Mouse (Mus musculus) hindbrain, embryonic 12.5 days (tissue): ENCODE measurements around the gene Tgm5. TPM values are rescaled to one million over a fixed set of nuclear protein-coding genes. Genes with fewer than 3 reads are reported as not detected.
"Not testable (repeated sequence)": the region's sequence is repeated elsewhere in the genome, so short reads cannot be mapped to it uniquely, and the experiment has no call there.

Source experiments
- ATAC-seq: fragments of 200-750 bp; cut with Nextera tagmentation; 2 replicates; pipeline ENCODE4 v1.8.0; 2017; ENCODE audit warnings: moderate TSS enrichment; ENCODE audit not compliant: low FRiP score
- H3K27ac ChIP-seq: fragments of 300-500 bp; sonication (generic); 2 replicates; pipeline ENCODE4 v1.5.1; 2016; ENCODE audit warnings: mild to moderate bottlenecking
- H3K27me3 ChIP-seq: fragments of 300-500 bp; sonication (generic); 2 replicates; pipeline ENCODE4 v1.6.1; 2016; ENCODE audit warnings: mild to moderate bottlenecking
- H3K36me3 ChIP-seq: fragments of 300-500 bp; sonication (generic); 2 replicates; pipeline ENCODE4 v1.6.1; 2016; ENCODE audit warnings: mild to moderate bottlenecking
- H3K4me1 ChIP-seq: fragments of 300-500 bp; sonication (generic); 2 replicates; pipeline ENCODE4 v1.6.1; 2016
- H3K4me2 ChIP-seq: fragments of 300-500 bp; sonication (generic); replicated peaks from 2 replicates; pipeline ENCODE4 v1.6.1; 2016; ENCODE audit warnings: mild to moderate bottlenecking
- H3K4me3 ChIP-seq: fragments of 300-500 bp; sonication (generic); 2 replicates; pipeline ENCODE4 v1.5.1; 2016; ENCODE audit warnings: mild to moderate bottlenecking
- H3K9ac ChIP-seq: fragments of 300-500 bp; sonication (generic); 2 replicates; pipeline ENCODE4 v1.6.1; 2016; ENCODE audit warnings: mild to moderate bottlenecking, moderate library complexity
- H3K9me3 ChIP-seq: fragments of 300-500 bp; sonication (generic); replicated peaks from 2 replicates; pipeline ENCODE4 v1.6.1; 2016; ENCODE audit warnings: mild to moderate bottlenecking
- WGBS: fragments of 180-500 bp; shearing (Covaris S2); methylation state at CpG from one replicate; pipeline ENCODE4 v1.1.7; 2016; 5-methylcytosine and 5-hydroxymethylcytosine counted together
- polyA plus RNA-seq: library from polyadenylated mRNA; unstranded; fragments of >200 nt; fragmentation: Nextera tagmentation; extraction: Ambion mirVana; gene quantifications from 2 replicates; pipeline ENCODE4 v1.2.1, GENCODE M21; 2016

Gene Tgm5
- polyA plus RNA-seq, 1 experiment from 2014 or later: not detected

DNA sequence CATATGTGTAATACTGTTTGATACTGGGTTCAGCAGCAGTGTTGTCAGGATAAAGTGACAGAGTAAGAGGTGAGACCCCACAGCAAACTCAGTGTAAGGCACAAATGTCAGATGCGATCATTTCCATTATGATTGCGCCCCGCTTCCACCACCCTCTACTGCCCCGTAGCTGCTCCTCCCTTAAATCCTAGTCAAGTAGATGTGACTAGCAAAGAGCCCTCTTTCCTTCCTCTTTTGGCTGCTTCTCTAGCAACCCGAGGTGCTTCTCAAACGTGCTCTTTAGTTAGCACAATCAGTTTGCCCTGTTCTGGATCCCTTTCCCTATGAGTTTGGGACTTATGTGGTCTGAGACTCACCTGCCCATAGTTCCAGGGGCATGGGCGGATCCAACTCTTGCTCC lies 10.9 kb downstream of the Tgm5 start:
- H3K9me3 ChIP-seq: no peaks in the 10 kb centered on the region
- H3K36me3 ChIP-seq: no peaks in the 10 kb centered on the region
- H3K4me3 ChIP-seq: no peak overlapping the region
- H3K27ac ChIP-seq: no peak overlapping the region
- WGBS: 87% methylated on average over 7 of the region's 7 CpGs
- no peak overlapping the region for H3K9ac ChIP-seq
- H3K27me3 ChIP-seq: no peaks in the 10 kb centered on the region
- no peak for ATAC-seq
- no peaks in the 10 kb centered on the region for H3K4me1 ChIP-seq
- H3K4me2 ChIP-seq: no peak overlapping the region

DNA sequence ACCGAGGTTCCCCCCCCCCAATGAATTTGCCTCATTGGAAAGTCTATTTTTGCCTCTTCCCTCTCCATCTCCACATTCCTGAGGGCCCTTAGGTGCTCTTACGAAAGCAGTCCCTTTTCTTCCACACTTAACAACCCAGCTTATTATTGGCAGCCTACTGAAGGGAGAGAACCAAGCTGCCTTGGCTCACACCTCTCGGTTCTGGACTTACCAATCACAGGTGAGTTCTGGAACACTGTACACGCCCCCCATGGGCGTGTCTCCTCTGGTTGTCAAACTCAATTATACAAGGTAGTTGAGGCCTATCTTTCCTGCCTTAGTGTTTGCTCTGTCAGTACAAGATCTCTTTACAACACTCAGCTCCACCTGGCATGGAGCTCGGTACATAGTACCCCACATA lies 13.8 kb downstream of the Tgm5 start:
- Histone ChIP-seq H3K4me2 (no peak overlapping the region), H3K36me3 (no peaks in the 10 kb centered on the region), H3K27ac (no peak overlapping the region), H3K4me3 (no peak overlapping the region), H3K9me3 (no peaks in the 10 kb centered on the region), H3K9ac (no peak overlapping the region), H3K27me3 (no peaks in the 10 kb centered on the region), H3K4me1 (no peaks in the 10 kb centered on the region)
- WGBS: 77% methylated on average over 6 of the region's 6 CpGs
- no peak for ATAC-seq

DNA sequence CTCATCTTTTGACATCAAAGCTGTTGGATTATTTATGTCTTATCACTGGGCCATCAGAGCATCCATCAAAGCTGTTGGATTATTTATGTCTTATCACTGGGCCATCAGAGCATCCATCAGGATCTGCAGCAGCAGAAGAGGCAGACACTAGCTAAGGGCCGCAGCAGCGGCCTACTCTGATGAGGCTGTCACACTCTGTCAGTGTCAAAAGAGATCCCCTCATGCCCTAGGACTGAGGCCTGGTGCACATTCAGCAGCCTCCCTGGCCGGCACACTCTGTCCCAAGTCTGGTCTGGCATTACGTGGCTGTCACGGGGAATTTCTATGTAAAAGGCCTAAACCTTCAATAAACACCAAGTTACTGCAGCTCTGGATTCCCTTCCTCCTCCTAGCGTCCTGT lies 16.1 kb downstream of the Tgm5 start:
- Histone ChIP-seq H3K9ac (no peak overlapping the region), H3K27me3 (no peaks in the 10 kb centered on the region), H3K36me3 (no peaks in the 10 kb centered on the region), H3K4me2 (no peak overlapping the region), H3K9me3 (no peaks in the 10 kb centered on the region), H3K4me3 (no peak overlapping the region), H3K4me1 (no peaks in the 10 kb centered on the region), H3K27ac (no peak overlapping the region)
- 58% methylated on average over 6 of the region's 6 CpGs for WGBS
- ATAC-seq: no peak

DNA sequence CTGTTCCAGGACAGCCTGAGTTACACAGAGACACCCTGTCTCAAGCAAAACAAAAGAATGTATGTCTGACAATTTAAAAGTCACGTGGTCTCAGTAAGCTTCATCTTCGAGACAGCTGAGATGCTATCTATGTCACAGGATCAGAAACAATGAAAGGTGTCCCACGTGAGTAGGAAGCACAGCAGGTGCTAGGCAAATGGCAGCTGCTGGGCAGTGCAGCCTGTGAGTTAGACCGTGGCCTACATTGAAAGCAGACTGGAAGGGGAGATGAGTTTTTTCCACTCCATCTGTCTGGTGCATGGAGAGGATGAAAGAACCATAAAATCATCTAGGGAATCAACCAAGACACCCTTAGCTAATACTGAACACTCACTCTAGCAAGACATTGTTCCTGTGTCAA lies 18.5 kb downstream of the Tgm5 start:
- no peak for ATAC-seq
- H3K4me3 ChIP-seq: no peak overlapping the region
- no peaks in the 10 kb centered on the region for H3K27me3 ChIP-seq
- H3K9ac ChIP-seq: no peak overlapping the region
- H3K4me2 ChIP-seq: no peak overlapping the region
- H3K4me1 ChIP-seq: no peaks in the 10 kb centered on the region
- no peak overlapping the region for H3K27ac ChIP-seq
- H3K9me3 ChIP-seq: no peaks in the 10 kb centered on the region
- WGBS: 58% methylated on average over 4 of the region's 4 CpGs
- H3K36me3 ChIP-seq: no peaks in the 10 kb centered on the region

DNA sequence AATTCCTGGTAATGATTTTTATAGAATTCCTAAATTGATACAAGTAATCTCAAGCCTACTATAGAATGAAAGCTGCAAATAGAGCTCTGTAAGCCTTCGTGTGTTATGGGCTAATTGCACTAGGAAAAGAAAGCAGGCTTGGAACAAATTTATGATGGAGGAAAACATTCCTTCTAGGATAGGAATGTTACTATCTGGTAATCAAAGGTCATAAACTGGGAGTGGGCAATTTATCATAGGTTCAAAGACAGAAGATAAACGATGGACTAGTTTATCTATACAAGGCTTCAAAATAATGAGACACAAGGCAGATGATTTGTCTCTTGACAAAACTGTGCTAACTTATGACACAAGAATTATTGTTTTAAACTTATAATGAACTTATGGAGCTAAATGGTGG lies 24.3 kb downstream of the Tgm5 start:
- H3K9ac ChIP-seq: no peak overlapping the region
- no peaks in the 10 kb centered on the region for H3K36me3 ChIP-seq
- H3K27ac ChIP-seq: no peak overlapping the region
- no peak overlapping the region for H3K4me3 ChIP-seq
- H3K27me3 ChIP-seq: no peaks in the 10 kb centered on the region
- no peaks in the 10 kb centered on the region for H3K9me3 ChIP-seq
- WGBS: 86% methylated on average over 2 of the region's 2 CpGs
- no peaks in the 10 kb centered on the region for H3K4me1 ChIP-seq
- no peak overlapping the region for H3K4me2 ChIP-seq
- no peak for ATAC-seq

DNA sequence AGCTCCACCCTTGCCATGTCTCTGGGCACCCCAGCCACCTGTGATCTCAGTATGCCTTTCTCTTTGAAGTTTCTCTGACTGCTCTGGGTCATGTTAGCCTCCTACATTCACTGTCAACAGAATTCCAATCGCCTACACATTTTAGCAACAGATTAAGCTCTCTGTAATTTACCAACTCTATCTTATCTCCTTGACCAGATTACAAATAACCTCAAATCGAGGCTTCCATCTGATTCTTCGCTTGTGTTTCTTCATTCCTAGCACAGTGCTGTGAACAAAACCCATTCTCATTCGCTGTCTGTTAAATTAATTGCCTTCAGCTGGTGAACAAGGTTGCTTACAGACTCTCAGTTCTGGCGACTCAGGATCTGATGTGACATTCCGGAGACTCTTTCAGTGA lies 27.6 kb downstream of the Tgm5 start:
- Histone ChIP-seq H3K27me3 (no peaks in the 10 kb centered on the region), H3K4me1 (no peaks in the 10 kb centered on the region)
- no peak for ATAC-seq

DNA sequence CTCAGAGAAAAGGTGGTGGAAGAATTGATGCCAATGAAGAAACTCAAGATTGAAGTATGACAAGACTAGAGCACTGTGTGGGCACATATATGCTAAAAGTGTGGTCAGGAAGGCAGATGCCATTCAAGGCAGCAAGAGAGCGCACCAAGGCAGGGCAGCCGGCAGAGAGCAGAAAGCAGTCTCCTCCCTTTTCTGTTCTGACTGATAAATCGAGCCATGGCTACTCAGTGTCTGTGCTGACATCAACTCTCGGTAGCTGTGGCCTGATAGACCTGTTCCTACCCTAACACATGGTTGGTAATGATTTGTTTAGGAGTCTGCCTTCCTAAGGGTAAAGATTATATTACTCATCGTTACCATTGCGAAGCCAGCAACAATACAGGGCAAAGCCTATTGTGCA lies 29.7 kb downstream of the Tgm5 start:
- 87% methylated on average over 6 of the region's 6 CpGs for WGBS
- ATAC-seq: no peak

More for the DNA sequence above, 27.6 kb downstream of the Tgm5 start:
- no peaks in the 10 kb centered on the region for H3K36me3 ChIP-seq
- H3K4me2 ChIP-seq: no peak overlapping the region
- no peak overlapping the region for H3K9ac ChIP-seq
- WGBS: 76% methylated on average over 6 of the region's 6 CpGs
- no peak overlapping the region for H3K4me3 ChIP-seq
- H3K27ac ChIP-seq: no peak overlapping the region
- H3K9me3 ChIP-seq: no peaks in the 10 kb centered on the region

DNA sequence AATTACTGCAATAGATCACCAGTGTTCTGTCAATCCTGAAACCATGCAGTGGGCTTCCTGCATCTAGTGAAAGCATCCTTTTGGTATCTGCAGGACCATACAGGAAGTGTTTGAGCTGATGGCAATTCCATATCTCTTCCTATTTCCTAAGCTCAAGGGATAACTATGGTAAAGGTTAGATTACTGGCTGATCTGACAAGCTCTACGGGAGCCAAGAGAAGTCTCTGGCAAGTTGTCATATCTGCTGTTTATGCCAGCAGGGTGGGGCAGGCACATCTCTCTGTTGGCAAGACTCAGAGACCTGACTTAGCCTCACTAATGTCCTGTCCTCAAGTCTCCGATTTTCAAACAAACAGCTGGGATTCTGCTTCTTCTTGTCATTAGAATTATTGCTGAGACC lies 31.6 kb downstream of the Tgm5 start:
- WGBS: 84% methylated on average over 2 of the region's 2 CpGs
- no peaks in the 10 kb centered on the region for H3K9me3 ChIP-seq

More for the DNA sequence above, 29.7 kb downstream of the Tgm5 start:
- Histone ChIP-seq H3K9me3 (no peaks in the 10 kb centered on the region), H3K27ac (no peak overlapping the region), H3K36me3 (no peaks in the 10 kb centered on the region), H3K27me3 (no peaks in the 10 kb centered on the region), H3K4me2 (no peak overlapping the region), H3K4me3 (no peak overlapping the region), H3K9ac (no peak overlapping the region), H3K4me1 (no peaks in the 10 kb centered on the region)

DNA sequence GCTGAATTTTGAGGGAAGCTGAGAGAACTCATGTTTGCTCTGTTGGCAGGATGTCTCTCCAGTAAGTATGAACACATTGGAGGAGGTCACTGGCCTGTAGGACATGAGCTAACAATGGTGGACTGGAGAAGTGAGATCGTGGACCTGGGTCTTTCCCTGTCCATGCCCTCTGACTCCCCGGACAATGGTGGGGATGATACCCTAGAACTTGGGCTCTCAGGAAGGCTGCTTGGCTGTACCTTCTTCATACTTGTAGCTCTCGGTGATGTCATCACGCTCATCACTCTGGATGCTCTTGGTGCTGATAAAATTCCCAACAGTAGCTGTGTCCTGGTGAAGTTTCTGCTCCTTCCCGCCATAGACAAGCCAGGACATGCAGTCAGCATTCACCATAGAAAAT lies 33.5 kb downstream of the Tgm5 start:
- no peaks in the 10 kb centered on the region for H3K36me3 ChIP-seq
- H3K27ac ChIP-seq: no peak overlapping the region
- H3K4me3 ChIP-seq: no peak overlapping the region
- H3K4me1 ChIP-seq: no peaks in the 10 kb centered on the region
- H3K9me3 ChIP-seq: no peaks in the 10 kb centered on the region
- no peak overlapping the region for H3K9ac ChIP-seq
- 90% methylated on average over 5 of the region's 5 CpGs for WGBS
- ATAC-seq: no peak
- no peak overlapping the region for H3K4me2 ChIP-seq
- H3K27me3 ChIP-seq: no peaks in the 10 kb centered on the region

More for the DNA sequence above, 31.6 kb downstream of the Tgm5 start:
- no peaks in the 10 kb centered on the region for H3K4me1 ChIP-seq
- H3K36me3 ChIP-seq: no peaks in the 10 kb centered on the region
- H3K9ac ChIP-seq: no peak overlapping the region
- H3K4me2 ChIP-seq: no peak overlapping the region
- H3K27me3 ChIP-seq: no peaks in the 10 kb centered on the region
- no peak overlapping the region for H3K27ac ChIP-seq
- no peak overlapping the region for H3K4me3 ChIP-seq
- ATAC-seq: no peak

DNA sequence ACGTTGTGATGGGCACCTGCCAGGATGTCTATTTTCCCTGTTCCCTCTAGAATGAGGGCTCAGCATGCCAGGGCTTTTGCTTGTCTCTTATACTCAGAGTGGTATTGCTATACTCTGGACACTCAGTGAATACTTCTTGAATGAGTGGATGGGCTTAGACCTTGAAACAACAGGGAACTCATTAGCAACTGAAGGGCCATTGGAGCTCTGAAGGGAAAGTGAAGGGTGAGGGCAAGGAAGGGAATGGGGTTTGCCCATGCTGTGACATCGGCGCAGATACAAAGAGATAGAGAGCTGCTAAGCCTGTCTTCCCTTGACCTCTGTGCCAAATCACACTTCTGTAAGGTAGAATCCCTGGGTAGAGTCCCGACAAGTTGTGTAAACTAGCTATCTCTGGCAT lies 40.0 kb downstream of the Tgm5 start:
- H3K4me1 ChIP-seq: no peaks in the 10 kb centered on the region
- H3K9me3 ChIP-seq: no peaks in the 10 kb centered on the region
- no peak overlapping the region for H3K9ac ChIP-seq
- H3K4me2 ChIP-seq: no peak overlapping the region
- H3K36me3 ChIP-seq: no peaks in the 10 kb centered on the region
- WGBS: 64% methylated on average over 4 of the region's 4 CpGs
- ATAC-seq: no peak
- H3K27ac ChIP-seq: no peak overlapping the region
- H3K4me3 ChIP-seq: no peak overlapping the region
- H3K27me3 ChIP-seq: no peaks in the 10 kb centered on the region

DNA sequence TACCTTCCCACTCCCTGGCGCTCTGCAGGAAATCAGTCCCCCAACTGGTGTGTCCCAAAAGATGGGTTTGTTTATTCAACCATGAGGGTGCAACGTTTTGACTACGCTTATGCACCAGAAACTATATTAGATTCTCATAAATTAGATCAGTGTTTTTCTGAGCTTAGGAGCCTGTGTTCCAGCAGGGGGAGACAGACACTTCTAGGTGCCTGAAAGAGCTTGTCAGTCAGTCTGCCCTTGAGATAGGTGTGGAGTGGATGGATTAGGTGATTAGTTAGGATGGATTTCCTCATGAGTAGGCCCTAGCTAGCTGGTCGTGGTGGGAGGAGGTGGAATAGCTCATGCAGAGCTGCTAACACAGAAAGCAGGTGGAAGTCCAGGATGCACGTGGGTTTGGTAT lies 44.5 kb downstream of the Tgm5 start:
- ATAC-seq: no peak
- no peak overlapping the region for H3K27ac ChIP-seq
- 53% methylated on average over 5 of the region's 5 CpGs for WGBS
- no peaks in the 10 kb centered on the region for H3K4me1 ChIP-seq
- H3K4me3 ChIP-seq: no peak overlapping the region
- H3K9me3 ChIP-seq: no peaks in the 10 kb centered on the region
- H3K36me3 ChIP-seq: no peaks in the 10 kb centered on the region
- H3K27me3 ChIP-seq: no peaks in the 10 kb centered on the region
- H3K4me2 ChIP-seq: no peak overlapping the region
- no peak overlapping the region for H3K9ac ChIP-seq

DNA sequence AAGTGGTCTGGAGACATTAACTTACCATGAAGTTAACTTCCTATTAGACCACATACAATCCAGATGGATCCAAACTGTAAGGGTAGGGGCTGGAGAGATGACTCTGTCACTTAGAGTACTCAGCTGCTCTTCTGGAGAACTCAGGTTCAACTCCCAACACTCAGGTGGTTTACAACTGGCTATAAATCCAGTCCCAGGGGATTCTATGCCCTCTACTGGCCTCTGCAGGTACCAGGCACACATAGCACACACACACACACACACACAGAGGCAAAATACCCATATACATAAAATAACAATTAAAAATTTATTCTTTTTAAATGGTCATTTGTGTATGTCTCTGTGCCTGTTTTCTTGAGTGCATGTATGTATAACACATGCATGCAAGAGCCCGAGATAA lies 46.3 kb downstream of the Tgm5 start:
- Histone ChIP-seq H3K9ac (no peak overlapping the region), H3K4me1 (no peaks in the 10 kb centered on the region), H3K27me3 (no peaks in the 10 kb centered on the region), H3K9me3 (no peaks in the 10 kb centered on the region), H3K36me3 (no peaks in the 10 kb centered on the region), H3K4me2 (no peak overlapping the region), H3K4me3 (no peak overlapping the region), H3K27ac (no peak overlapping the region)
- WGBS: 87% methylated on average over 1 of the region's 1 CpGs
- no peak for ATAC-seq

DNA sequence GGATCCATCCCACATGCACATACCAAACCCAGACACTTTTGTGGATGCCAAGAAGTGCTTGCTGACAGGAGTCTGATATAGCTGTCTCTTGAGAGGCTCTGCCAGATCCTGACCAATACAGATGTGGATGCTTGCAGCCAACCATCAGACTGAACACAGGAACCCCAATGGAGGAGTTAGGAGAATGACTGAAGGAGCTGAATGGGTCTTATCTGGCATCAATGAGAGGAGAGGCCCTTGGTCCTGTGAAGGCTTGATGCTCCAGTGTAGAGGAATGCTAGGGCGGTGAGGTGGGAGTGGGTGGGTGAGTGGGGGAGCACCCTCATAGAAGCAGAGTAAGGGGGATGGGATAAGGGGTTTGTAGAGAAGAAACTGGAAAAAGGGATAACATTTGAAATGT lies 46.8 kb downstream of the Tgm5 start:
- not testable (repeated sequence) for ATAC-seq, H3K36me3 ChIP-seq, H3K4me2 ChIP-seq, H3K27me3 ChIP-seq, H3K4me1 ChIP-seq, H3K9me3 ChIP-seq, H3K27ac ChIP-seq, H3K4me3 ChIP-seq, H3K9ac ChIP-seq
- 92% methylated on average over 1 of the region's 1 CpGs for WGBS
